Mouse (Mus musculus) lung, adult 2 months (tissue): ENCODE data around the gene Cphx2. TPM values are rescaled to one million over a fixed set of nuclear protein-coding genes. Genes with fewer than 3 reads are reported as not detected.
"Not testable (repeated sequence)": the region's sequence is repeated elsewhere in the genome, so short reads cannot be mapped to it uniquely, and the experiment has no call there.

Source experiments
- DNase-seq: peaks from one replicate; pipeline ENCODE4 v3.0.0; 2022
- H3K4me1 ChIP-seq: fragments of 200-500 bp; 2 replicates; pipeline ENCODE4 v1.6.1; 2011; ENCODE audit warnings: low read length; ENCODE audit not compliant: control insufficient read depth, insufficient read depth
- H3K4me3 ChIP-seq: fragments of 200-500 bp; replicated peaks from 2 replicates; pipeline ENCODE3; 2011; ENCODE audit warnings: low read depth, mild to moderate bottlenecking, control low read depth, low read length; ENCODE audit errors: extremely low read depth
- WGBS: fragments of 180-500 bp; shearing (Covaris S2); methylation state at CpG from one replicate; pipeline ENCODE4 v1.1.7; 2018; 5-methylcytosine and 5-hydroxymethylcytosine counted together
- polyA plus RNA-seq: library from polyadenylated mRNA; depleted of rRNA; stranded (reverse); fragments of >200 nt; gene quantifications from 2 replicates; pipeline ENCODE4 v1.2.3, GENCODE M21; 2012; rRNA removed

Gene Cphx2
- polyA plus RNA-seq, result not detected in 2 replicates

DNA sequence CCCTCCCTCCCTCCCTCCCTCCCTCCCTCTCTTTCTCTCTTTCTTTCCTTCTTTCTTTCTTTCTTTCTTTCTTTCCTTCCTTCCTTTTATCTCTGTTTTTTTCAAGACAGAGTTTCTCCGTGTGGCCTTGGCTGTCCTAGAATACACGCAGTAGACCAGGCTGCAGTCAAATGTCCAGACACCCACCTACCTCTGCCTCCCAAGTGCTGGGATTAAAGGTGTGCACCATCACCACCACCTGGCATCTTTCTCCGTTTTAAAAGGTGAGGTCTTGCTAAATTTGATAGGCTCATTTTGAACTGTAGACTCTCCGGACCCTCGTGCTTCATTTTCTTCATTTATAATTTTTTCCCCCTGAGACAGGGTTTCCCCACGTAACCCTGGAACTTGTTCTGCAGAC is at the start of gene Cphx2:
Gene Cphx2, plus strand, starts transcription at position 301 of the 400 bp plus-strand sequence.
- no CpG with 5 or more reads among the region's 6 CpGs for WGBS
- not testable (repeated sequence) for H3K4me1 ChIP-seq, DNase-seq

DNA sequence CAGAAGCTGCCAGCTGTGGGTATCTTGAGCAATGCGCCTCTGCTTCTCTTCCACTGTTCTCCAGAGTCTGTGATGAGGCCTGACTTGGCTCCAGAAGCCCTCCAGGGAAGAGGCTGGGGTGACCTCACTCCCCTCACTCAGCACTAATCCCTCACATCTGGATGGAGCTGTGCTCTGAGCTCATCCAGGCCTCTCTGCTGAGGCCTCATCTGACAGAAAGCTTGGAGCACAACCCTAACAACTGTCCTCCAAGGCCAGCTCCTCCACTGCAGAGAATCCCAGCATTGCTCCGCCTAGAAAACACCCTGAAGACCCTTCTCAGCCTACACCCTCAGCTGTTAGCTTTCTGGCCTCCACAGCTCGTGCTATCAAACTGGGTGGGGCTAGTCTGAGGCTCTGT is 47.0 kb upstream of the Cphx2 start:
- not testable (repeated sequence) for H3K4me3 ChIP-seq, H3K4me1 ChIP-seq, DNase-seq
- no CpG with 5 or more reads among the region's 3 CpGs for WGBS

More for the DNA sequence above, at the start of gene Cphx2:
- not testable (repeated sequence) for H3K4me3 ChIP-seq

DNA sequence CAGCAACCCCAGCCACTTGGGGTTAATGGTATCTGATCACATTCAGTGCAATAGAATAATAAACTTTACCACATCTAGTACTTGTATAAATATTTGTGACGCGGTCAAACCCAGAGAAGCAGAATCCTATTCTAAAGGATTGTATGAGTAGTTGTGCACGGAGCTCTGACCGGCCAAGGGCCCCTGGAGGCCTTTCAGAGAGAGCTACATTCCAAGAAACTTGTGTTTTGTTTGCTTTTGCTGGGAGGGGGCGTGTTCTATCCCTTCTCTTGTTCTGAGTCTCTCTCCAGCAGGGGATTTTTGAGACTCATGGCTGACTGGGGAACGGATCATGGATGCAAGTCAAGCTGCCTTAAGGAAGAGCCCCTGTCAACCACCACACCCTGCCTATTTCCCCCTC is 45.9 kb upstream of the Cphx2 start:
- H3K4me3 ChIP-seq, H3K4me1 ChIP-seq, DNase-seq: not testable (repeated sequence)
- no CpG with 5 or more reads among the region's 6 CpGs for WGBS

DNA sequence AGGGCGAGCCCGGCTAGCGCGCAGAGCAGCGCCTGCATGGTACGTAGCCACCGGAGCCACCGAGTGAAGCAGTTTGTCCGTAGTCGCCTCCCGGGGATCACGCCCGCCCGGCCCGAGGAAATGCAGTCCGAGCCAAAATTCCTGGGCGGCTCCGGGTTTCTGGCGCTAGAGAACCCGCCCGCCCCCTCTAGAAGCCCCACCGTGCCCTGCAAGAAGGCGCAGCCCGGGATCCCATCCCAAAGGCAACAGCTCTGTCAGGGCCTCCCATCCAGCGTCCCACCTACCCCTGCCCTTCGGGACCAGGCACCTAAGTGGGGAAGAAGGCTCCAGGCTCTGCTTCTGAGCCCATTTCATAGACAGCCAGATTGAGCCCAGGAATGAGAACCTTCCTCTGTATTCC is 38.7 kb upstream of the Cphx2 start, which contains the start of gene Gm9780:
Gene Gm9780, minus strand, starts transcription at position 101 of the 400 bp plus-strand sequence.
- DNase-seq, H3K4me3 ChIP-seq, H3K4me1 ChIP-seq: not testable (repeated sequence)
- WGBS, result no CpG with 5 or more reads among the region's 26 CpGs

DNA sequence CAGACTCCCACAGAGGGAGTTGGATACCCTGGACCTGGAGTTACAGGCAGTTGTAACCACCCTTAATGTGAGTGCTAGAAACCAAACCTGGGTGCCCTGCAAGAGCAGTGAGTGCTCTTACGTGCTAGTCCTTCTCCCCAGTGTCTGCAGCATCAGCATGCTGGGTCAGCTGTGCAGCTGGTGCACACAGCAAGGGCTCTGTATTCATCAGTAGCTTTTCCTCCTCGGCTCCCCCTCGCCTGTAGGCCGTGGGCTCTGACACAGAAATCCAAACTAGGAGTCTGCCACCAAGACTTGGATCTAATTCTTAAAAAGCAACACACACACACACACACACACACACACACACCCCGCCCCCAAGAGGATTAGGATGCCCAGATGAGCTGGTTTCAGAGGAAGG is 36.3 kb upstream of the Cphx2 start:
- not testable (repeated sequence) for DNase-seq, H3K4me3 ChIP-seq
- no CpG with 5 or more reads among the region's 5 CpGs for WGBS

DNA sequence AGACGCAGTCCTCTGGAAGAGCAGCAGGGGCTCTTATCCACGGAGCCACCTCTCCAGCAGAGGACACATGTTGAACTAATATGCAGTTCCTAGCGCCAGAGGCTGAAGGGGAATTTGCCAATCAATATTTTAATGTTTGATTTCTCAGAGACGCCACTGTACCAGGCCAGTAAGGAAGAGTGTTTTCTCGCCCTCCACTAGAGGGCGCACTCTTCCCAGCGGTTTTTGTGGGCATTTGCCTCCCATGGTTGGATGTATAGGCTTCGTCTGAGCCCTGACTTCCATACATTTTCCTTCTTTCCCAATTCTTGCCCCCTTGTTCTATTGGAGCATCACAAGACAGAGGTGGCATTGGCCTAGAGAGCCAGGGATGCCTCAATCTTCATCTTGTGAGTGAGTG is 34.3 kb upstream of the Cphx2 start:
- no CpG with 5 or more reads among the region's 8 CpGs for WGBS
- not testable (repeated sequence) for H3K4me3 ChIP-seq, H3K4me1 ChIP-seq

More for the DNA sequence above, 36.3 kb upstream of the Cphx2 start:
- not testable (repeated sequence) for H3K4me1 ChIP-seq

DNA sequence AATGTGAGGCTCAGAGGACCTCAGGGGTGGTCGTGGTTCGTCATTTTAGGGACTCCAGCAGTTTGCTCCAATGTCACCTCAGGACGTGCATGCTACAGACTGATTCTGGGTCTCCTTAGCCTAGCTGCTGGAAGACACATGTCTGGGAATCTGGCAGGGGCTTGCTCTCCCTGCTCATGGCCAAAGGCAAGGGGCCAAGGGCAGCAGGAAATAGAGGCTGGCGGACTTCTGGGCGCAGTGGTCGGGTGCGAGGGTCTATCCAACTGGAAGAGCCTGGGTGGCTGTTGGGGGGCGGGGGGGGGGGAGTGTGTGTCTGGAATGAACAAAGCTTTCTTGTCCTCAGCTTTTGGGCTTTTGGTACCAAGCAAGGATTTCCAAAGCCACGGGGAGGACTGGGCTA is 32.5 kb upstream of the Cphx2 start:
- H3K4me1 ChIP-seq, DNase-seq, H3K4me3 ChIP-seq: not testable (repeated sequence)
- whole genome bisulfite sequencing, result no CpG with 5 or more reads among the region's 9 CpGs

More for the DNA sequence above, 34.3 kb upstream of the Cphx2 start:
- not testable (repeated sequence) for DNase-seq

DNA sequence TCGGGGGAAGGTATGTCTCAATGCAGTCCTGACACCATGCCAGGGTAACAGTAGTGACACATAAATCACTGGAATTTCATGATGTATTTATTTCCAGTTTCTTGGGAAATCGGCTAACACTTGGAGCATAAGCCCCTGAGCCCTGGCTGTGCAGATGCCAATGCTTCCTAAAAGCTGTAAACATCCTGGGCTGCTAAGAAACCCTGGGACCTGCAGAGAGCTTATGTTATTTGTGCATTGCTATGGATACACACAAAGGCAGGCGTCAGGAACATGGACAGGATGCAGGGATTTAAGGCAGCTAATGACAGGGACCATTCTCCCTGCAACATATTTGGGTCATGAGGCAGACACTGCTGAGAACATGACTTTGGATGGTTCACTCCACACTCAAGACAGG is 23.1 kb upstream of the Cphx2 start:
- WGBS, result no CpG with 5 or more reads among the region's 3 CpGs
- not testable (repeated sequence) for H3K4me1 ChIP-seq, DNase-seq, H3K4me3 ChIP-seq

DNA sequence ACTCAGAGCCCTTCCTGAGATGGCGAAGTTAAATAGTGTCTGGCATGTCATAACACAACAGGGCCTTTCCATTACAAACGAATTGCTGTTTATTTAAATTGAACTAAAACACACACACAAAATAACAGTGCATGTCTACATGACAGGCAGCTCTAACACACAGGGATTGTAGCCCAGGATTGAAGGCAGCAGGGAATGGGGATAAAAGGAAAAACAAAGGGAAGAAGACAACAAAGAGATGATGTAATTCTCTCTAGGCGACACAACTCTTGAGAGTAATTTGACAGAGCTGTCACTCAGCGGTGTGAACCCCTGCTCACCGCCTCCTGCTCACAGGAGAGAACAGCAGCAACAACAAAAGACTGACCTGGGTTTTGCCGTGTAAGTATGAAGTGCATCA is 22.0 kb upstream of the Cphx2 start:
- not testable (repeated sequence) for H3K4me3 ChIP-seq, DNase-seq, H3K4me1 ChIP-seq
- WGBS, result no CpG with 5 or more reads among the region's 6 CpGs

DNA sequence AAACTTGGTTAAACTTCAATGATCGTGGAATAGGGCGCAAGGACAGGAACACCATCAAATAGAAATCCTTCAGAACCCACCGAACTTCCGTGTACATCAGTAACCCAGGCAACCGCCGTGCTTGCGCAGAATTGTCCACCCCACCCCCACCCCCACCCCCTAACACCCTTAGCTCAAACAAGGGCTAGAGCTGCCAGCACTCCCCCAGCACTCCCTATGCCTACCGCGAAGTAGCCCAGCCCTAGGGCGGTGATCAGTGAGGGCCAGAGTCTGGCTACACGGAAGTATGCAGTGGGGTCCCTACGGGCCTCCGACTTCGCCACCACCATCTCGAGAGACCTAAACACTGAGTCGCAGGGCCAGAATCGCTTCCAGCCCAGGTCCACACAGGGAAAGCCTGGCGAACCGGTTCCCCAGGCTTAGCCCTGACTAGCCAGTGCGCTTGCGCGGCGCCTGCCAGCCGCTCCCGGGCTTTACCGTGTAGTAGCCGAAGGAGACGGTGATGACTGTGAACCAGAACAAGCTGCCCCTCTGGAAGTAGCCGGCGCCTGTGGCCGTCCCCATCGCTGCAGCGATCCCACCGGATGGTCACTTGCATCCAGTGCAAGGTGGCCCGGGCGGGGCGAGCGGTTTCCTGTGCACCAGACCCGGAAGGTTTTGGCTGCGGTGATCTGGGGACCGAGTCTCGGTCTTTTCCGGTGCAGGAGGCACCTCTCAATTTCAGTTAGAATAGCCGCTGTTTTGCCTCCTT is 14.6 kb upstream of the Cphx2 start:
- H3K4me3 ChIP-seq, DNase-seq, H3K4me1 ChIP-seq: not testable (repeated sequence)
- no CpG with 5 or more reads among the region's 44 CpGs for WGBS

DNA sequence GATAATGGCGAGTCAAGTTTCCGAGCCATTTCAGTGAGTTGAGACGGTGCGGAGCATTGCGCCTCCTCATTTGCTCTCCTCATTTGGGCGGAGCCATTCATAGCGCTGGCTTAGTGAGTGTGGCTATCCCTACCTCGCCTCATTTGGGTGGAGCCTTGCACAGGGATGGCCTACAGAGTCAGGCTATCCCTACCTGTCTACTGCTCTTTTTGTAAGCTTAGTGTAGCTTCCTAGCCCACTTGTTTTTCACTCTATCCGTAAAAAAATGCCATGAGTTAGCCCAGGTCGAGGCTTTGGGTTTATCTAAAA is 14.0 kb upstream of the Cphx2 start, which contains the start of gene Tmem254c:
Gene Tmem254c, minus strand, starts transcription at position 31 of the 309 bp plus-strand sequence.
- WGBS, result no CpG with 5 or more reads among the region's 10 CpGs
- not testable (repeated sequence) for H3K4me3 ChIP-seq, H3K4me1 ChIP-seq, DNase-seq

DNA sequence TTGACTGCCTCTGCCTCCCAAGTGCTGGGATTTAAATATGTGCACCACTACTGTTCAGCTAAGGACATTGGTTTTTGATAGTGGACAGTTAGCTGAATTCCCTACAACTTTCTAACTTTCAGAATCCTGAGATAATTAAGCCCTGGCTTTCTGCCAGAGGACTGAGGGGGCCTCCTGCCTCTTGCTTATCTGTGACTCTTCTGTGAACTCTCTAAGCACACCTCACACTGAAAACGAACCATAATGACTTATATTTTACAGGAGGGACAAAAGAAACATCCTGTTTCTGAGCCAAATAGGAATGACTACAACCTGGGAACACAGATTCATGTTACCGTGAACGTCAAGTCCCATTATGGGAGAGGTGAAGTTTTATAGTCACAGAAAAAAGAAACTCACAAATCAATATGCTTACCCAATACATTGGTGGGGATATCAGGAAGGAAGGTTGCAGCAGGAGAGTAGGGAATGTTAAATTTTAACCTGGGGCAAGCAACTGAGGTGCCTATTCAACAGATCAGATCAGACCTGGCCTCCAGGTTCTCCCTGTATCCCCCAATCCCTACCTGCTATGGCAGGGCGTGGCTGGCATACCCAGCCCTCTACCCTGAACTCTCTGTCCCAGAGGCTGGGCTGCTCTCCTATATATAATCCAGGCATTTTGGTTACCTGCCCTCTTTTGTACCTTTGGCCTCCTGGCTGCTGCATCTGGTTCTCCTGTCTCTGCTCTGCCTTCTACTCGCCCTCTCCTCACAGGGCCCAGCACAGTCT is 4.5 kb upstream of the Cphx2 start:
- DNase-seq, H3K4me3 ChIP-seq, H3K4me1 ChIP-seq: not testable (repeated sequence)
- WGBS, result no CpG with 5 or more reads among the region's 5 CpGs

DNA sequence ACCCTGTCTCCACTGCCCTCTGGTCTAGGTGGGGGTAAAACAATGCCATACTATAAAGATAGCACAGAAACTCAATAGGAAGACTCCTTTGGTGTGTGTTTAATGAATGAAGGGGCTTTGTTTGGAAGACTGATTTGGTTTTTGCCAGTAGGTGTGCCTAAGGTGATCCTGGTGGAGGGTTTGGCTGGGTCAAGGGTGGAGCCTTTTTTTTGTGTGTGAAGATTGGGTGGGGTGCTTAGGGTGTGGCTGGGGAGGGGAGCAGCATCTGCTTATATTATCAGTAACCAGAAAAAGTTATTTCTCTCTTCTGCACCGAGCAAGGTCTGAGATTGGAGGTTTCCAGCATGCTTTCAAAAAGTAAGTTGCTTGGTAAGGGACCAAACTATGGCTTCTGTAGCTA is 681 bp downstream of the Cphx2 start, which contains the start of gene Cphx3:
Gene Cphx3, plus strand, starts transcription at position 301 of the 400 bp plus-strand sequence.
- not testable (repeated sequence) for H3K4me3 ChIP-seq, H3K4me1 ChIP-seq, DNase-seq
- no CpG with 5 or more reads among the region's 1 CpGs for WGBS

DNA sequence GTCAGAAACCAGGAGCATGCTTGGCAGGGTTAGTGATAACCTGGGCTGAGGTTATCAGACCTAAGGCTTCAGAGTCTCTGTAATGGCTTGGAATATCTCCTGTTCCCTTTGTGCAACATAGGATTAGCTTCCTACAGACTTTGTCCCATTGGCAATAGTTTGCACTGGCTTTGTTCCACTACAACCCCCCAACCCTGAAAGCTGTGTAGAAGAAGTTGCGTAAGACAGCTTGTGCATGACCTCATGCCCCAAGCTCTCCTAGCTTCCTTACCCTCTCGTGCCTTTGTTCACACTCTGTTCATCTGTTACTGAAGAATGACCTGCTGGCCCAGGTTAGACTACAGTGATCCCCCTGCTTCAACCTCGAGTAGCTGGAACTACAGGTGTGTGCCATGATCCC is 16.3 kb downstream of the Cphx2 start:
- not testable (repeated sequence) for H3K4me1 ChIP-seq, DNase-seq, H3K4me3 ChIP-seq
- no CpG with 5 or more reads among the region's 3 CpGs for WGBS

DNA sequence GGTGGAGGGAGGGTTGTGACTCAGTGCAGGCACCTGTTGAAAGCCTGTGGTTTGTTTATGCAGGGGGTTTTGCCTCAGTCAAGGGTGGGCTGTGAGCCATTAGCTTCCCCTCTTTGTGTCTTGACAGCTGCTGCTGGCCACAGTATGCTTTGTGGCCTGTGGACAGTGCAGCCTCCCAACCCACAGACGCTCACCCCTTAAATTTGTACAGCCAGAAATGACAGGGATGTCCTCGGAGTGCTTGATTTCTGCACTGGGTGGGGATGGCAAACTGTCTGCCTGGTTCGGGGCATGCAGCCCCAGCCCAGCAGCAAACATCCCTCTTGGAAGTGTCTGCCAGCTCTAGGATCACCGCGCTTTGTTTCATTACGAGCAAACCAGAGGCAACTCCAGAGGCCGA is 36.8 kb downstream of the Cphx2 start, which contains the start of gene Duxbl2:
Gene Duxbl2, plus strand, starts transcription at position 200 of the 400 bp plus-strand sequence.
- not testable (repeated sequence) for H3K4me3 ChIP-seq, DNase-seq, H3K4me1 ChIP-seq
- no CpG with 5 or more reads among the region's 7 CpGs for WGBS
